Mouse (Mus musculus) midbrain, embryonic 11.5 days (tissue): ENCODE measurements at regions not wholly inside any gene's neighbourhood (a gene's known extent, or its start where the extent isn't known, plus 50 kb on each side); places are given as distances from the start of the nearest gene placed in this dataset.
A peak's percentile ranks its signal among the peaks of the same experiment; 100 is the strongest.

Experiments
- ATAC-seq: fragments of 200-750 bp; cut with Nextera tagmentation; 2 replicates; pipeline ENCODE4 v1.8.0; 2017; ENCODE audit warnings: moderate TSS enrichment, moderate library complexity; ENCODE audit not compliant: low FRiP score
- DNase-seq: peaks from one replicate; pipeline ENCODE4 v3.0.0; 2015; ENCODE audit warnings: low spot score; ENCODE audit errors: missing footprints
- H3K27ac ChIP-seq: fragments of 300-500 bp; sonication (generic); 2 replicates; pipeline ENCODE4 v1.5.1; 2014; ENCODE audit warnings: low read depth, low read length
- H3K27me3 ChIP-seq: fragments of 300-500 bp; sonication (generic); 2 replicates; pipeline ENCODE4 v1.6.1; 2014; ENCODE audit warnings: mild to moderate bottlenecking, low read length, moderate library complexity, mixed read lengths; ENCODE audit not compliant: control insufficient read depth, insufficient read depth
- H3K36me3 ChIP-seq: fragments of 300-500 bp; sonication (generic); 2 replicates; pipeline ENCODE4 v1.6.1; 2014; ENCODE audit warnings: mild to moderate bottlenecking, low read length, moderate library complexity, mixed read lengths; ENCODE audit not compliant: control insufficient read depth, insufficient read depth
- H3K4me1 ChIP-seq: fragments of 300-500 bp; sonication (generic); 2 replicates; pipeline ENCODE4 v1.6.1; 2014; ENCODE audit warnings: low read length; ENCODE audit not compliant: control insufficient read depth, insufficient read depth
- H3K4me2 ChIP-seq: fragments of 300-500 bp; sonication (generic); 2 replicates; pipeline ENCODE4 v1.6.1; 2014; ENCODE audit warnings: mild to moderate bottlenecking, moderate library complexity
- H3K4me3 ChIP-seq: fragments of 300-500 bp; sonication (generic); 2 replicates; pipeline ENCODE4 v1.5.1; 2014; ENCODE audit warnings: low read depth, low read length
- H3K9ac ChIP-seq: fragments of 300-500 bp; sonication (generic); 2 replicates; pipeline ENCODE4 v1.6.1; 2014; ENCODE audit warnings: low read length
- H3K9me3 ChIP-seq: fragments of 300-500 bp; sonication (generic); 2 replicates; pipeline ENCODE4 v1.6.1; 2016; ENCODE audit warnings: low read length; ENCODE audit not compliant: control insufficient read depth
- WGBS: fragments of 180-500 bp; shearing (Covaris S2); extraction: QIAGEN DNeasy Blood & Tissue Kit; methylation state at CpG from one replicate; pipeline ENCODE4 v1.1.7; 2014; 5-methylcytosine and 5-hydroxymethylcytosine counted together

DNA sequence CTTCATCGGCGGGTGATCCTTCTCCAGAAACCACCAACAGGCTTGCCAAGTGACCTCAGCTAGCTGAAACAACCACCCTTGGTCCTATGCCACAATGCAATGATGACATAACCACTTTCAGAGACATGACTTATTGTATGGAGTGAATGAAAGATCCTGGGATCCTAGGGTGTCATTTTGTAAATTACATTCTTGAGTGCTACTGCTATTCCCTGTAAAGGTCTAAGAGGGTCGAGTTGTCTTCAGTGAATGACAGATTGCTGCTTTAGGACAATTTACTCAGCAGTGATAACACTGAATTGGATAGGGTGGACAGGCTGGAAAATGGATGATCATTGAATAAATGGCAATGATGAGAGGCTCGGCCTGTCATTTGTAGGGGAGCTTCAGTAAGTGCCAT is 692.4 kb downstream of the Gm9008 start:
- Histone ChIP-seq H3K4me3 (no peak overlapping the region), H3K27ac (no peak overlapping the region), H3K4me2 (no peak overlapping the region), H3K9me3 (no peaks in the 10 kb centered on the region), H3K9ac (no peak overlapping the region), H3K27me3 (no peaks in the 10 kb centered on the region), H3K36me3 (no peaks in the 10 kb centered on the region), H3K4me1 (no peaks in the 10 kb centered on the region)
- DNase-seq (no peak), ATAC-seq (no peak)
- WGBS = 82% methylated on average over 4 of the region's 4 CpGs

DNA sequence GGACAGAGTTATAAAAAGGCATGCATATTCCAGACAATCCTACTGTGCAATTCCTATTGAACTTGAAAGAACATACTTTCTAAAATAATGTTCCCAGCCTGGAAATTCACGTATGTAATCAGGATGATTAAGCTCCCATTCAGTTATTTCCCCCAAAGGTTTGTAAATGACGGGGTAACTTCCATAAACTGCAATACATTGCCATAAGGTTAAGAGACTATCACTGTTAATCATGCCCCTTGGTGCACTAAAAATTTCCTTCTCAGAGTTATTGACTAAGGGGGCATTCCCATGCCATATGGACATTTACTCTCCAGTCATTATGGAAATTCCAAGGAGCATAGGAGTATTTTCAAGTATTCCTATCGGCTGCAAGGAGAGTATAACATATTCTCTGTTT is 697.6 kb downstream of the Gm9008 start:
- ATAC-seq (no peak), DNase-seq (no peak)
- Histone ChIP-seq H3K9ac (no peak overlapping the region), H3K9me3 (no peaks in the 10 kb centered on the region), H3K27me3 (no peaks in the 10 kb centered on the region), H3K4me2 (no peak overlapping the region), H3K27ac (no peak overlapping the region), H3K4me3 (no peak overlapping the region), H3K4me1 (no peaks in the 10 kb centered on the region), H3K36me3 (no peaks in the 10 kb centered on the region)
- WGBS = 76% methylated on average over 3 of the region's 3 CpGs

DNA sequence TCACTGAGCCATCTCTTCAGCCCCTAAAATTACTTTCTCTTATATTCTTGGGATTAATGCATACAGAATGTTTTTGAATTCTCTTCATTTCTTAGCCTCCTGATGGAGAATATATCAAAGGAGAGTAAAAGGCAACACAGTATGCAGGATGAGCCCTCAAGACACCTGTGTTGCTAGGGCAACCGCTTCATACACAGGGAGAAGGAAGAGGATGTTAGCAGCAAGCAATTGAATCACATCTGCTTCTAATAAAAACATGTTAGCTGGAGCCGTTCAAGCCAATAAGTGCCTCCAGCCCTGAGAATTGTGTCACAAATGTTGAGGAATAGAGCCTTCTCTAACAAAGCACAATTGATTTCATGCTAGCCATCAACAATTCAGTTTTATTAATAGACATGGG is 698.0 kb downstream of the Gm9008 start:
- ATAC-seq (no peak), DNase-seq (no peak)

DNA sequence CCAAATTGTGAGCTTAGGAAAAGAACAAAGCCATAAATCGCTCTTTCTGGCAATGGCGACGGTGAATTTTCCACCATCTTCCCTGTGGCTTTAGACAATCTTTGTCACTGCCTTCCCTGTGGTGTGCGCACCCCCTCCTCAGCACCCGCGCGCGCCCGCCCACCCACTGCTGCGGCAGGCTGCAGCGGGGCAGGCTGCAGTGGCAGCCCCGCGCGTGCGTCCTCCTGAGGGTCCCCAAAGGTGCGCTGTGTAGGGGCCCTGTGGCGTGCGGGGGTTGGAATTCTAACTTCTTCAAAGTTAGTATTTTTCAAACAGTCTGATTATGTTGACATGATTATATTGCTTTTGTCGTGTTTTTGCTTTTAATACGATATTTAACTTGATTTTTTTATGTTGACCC is 714.9 kb downstream of the Gm9008 start:
- H3K36me3 ChIP-seq = no peaks in the 10 kb centered on the region
- WGBS = 58% methylated on average over 20 of the region's 20 CpGs
- no peaks in the 10 kb centered on the region for H3K4me1 ChIP-seq
- no peak overlapping the region for H3K4me3 ChIP-seq
- H3K9ac ChIP-seq = no peak overlapping the region
- no peak overlapping the region for H3K4me2 ChIP-seq
- no peak overlapping the region for H3K27ac ChIP-seq
- ATAC-seq (peak; percentile 62; the same call in 1 of the 2 replicates), DNase-seq (no peak)
- no peaks in the 10 kb centered on the region for H3K9me3 ChIP-seq
- no peaks in the 10 kb centered on the region for H3K27me3 ChIP-seq

More for the DNA sequence above, 698.0 kb downstream of the Gm9008 start:
- H3K4me2 ChIP-seq = no peak overlapping the region
- no peak overlapping the region for H3K9ac ChIP-seq
- H3K36me3 ChIP-seq = no peaks in the 10 kb centered on the region
- no peak overlapping the region for H3K4me3 ChIP-seq
- no peaks in the 10 kb centered on the region for H3K4me1 ChIP-seq
- H3K27ac ChIP-seq = no peak overlapping the region
- H3K27me3 ChIP-seq = no peaks in the 10 kb centered on the region
- 77% methylated on average over 2 of the region's 2 CpGs for WGBS
- no peaks in the 10 kb centered on the region for H3K9me3 ChIP-seq

DNA sequence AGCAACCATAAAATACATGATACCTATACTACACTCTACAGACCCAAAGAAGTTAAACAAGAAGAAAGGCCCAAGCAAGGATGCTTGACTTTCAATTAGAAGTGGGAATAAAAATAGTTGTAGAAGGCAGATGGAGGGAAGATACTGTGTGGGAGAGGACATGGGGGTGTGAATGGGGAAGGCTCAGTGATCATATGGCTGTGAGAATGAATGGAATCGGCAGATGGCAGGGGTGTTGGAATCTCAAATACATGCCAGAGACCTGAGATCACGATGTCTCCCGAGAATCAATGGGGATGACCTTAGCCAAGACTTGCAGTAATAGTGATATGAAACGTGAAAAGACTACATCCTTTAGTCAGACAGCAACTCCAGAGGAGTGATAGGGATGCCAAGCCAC is 734.5 kb downstream of the Gm9008 start:
- Histone ChIP-seq H3K27me3 (no peaks in the 10 kb centered on the region), H3K9me3 (no peaks in the 10 kb centered on the region), H3K9ac (no peak overlapping the region), H3K4me3 (no peak overlapping the region), H3K4me2 (no peak overlapping the region), H3K36me3 (no peaks in the 10 kb centered on the region), H3K4me1 (no peaks in the 10 kb centered on the region), H3K27ac (no peak overlapping the region)
- 85% methylated on average over 4 of the region's 4 CpGs for WGBS
- DNase-seq (no peak), ATAC-seq (no peak)

DNA sequence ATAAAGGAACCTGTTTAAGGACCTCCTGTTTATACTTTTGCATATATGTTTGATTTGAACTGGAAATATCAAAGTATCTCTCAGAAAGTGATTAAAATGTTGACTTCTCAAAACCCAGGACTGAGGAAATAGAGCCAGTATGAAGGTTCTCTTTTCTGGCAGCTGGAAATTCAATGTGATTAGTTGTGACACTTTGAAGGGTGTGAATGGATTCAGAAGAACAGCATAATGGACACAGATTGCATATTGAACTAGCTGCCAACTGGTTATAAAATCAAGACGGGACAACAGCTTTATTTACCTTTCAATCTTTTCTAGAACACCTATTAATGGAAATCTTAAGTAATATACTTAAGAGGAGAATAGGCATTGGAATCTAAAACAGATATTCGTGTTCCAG is 741.4 kb downstream of the Gm9008 start:
- no peak for DNase-seq
- no peak overlapping the region for H3K4me3 ChIP-seq
- H3K9ac ChIP-seq = no peak overlapping the region
- H3K27ac ChIP-seq = no peak overlapping the region
- no peak for ATAC-seq
- 65% methylated on average over 2 of the region's 2 CpGs for WGBS
- no peaks in the 10 kb centered on the region for H3K36me3 ChIP-seq
- H3K4me2 ChIP-seq = no peak overlapping the region
- H3K27me3 ChIP-seq = no peaks in the 10 kb centered on the region
- no peaks in the 10 kb centered on the region for H3K4me1 ChIP-seq
- no peaks in the 10 kb centered on the region for H3K9me3 ChIP-seq
